Mouse (Mus musculus) lung, embryonic 14.5 days (tissue): Measurements from ENCODE around the gene Zfp991. TPM values are rescaled to one million over a fixed set of nuclear protein-coding genes. Genes with fewer than 3 reads are reported as not detected.
"Not testable (repeated sequence)": the region's sequence is repeated elsewhere in the genome, so short reads cannot be mapped to it uniquely, and the experiment has no call there.

Experiments used
- ATAC-seq: fragments of 200-750 bp; cut with Nextera tagmentation; 2 replicates; pipeline ENCODE4 v1.8.0; 2017; ENCODE audit warnings: mild to moderate bottlenecking, moderate TSS enrichment, moderate library complexity; ENCODE audit not compliant: insufficient read depth
- DNase-seq: peaks from one replicate; pipeline ENCODE4 v3.0.0-alpha.2; 2015
- H3K27ac ChIP-seq: fragments of 300-500 bp; sonication (generic); 2 replicates; pipeline ENCODE4 v1.5.1; 2014; ENCODE audit warnings: low read depth, mild to moderate bottlenecking, moderate library complexity
- H3K27me3 ChIP-seq: fragments of 300-500 bp; sonication (generic); 2 replicates; pipeline ENCODE4 v1.6.1; 2014; ENCODE audit warnings: low read length, control low read depth; ENCODE audit not compliant: insufficient read depth
- H3K36me3 ChIP-seq: fragments of 300-500 bp; sonication (generic); 2 replicates; pipeline ENCODE4 v1.6.1; 2014; ENCODE audit warnings: control low read depth; ENCODE audit not compliant: insufficient read depth
- H3K4me1 ChIP-seq: fragments of 300-500 bp; sonication (generic); 2 replicates; pipeline ENCODE4 v1.6.1; 2014; ENCODE audit warnings: antibody characterized with exemption, control low read depth; ENCODE audit not compliant: insufficient read depth
- H3K4me2 ChIP-seq: fragments of 300-500 bp; sonication (generic); 2 replicates; pipeline ENCODE4 v1.6.1; 2014; ENCODE audit warnings: mild to moderate bottlenecking
- H3K4me3 ChIP-seq: fragments of 300-500 bp; sonication (generic); 2 replicates; pipeline ENCODE4 v1.5.1; 2014; ENCODE audit warnings: low read depth, low read length
- H3K9ac ChIP-seq: fragments of 300-500 bp; sonication (generic); 2 replicates; pipeline ENCODE4 v1.6.1; 2014
- H3K9me3 ChIP-seq: fragments of 300-500 bp; sonication (generic); 2 replicates; pipeline ENCODE4 v1.6.1; 2016; ENCODE audit warnings: low read depth, low read length, control low read depth
- WGBS: fragments of 180-500 bp; shearing (Covaris S2); extraction: QIAGEN DNeasy Blood & Tissue Kit; methylation state at CpG from one replicate; pipeline ENCODE4 v1.1.7; 2014; 5-methylcytosine and 5-hydroxymethylcytosine counted together
- polyA plus RNA-seq: library from polyadenylated mRNA; unstranded; fragments of >200 nt; fragmentation: Nextera tagmentation; extraction: Ambion mirVana; gene quantifications from 2 replicates; pipeline ENCODE4 v1.2.1, GENCODE M21; 2014

Zfp991 gene
- polyA plus RNA-seq, 1 experiment from 2014 or later = 4.9 TPM

DNA sequence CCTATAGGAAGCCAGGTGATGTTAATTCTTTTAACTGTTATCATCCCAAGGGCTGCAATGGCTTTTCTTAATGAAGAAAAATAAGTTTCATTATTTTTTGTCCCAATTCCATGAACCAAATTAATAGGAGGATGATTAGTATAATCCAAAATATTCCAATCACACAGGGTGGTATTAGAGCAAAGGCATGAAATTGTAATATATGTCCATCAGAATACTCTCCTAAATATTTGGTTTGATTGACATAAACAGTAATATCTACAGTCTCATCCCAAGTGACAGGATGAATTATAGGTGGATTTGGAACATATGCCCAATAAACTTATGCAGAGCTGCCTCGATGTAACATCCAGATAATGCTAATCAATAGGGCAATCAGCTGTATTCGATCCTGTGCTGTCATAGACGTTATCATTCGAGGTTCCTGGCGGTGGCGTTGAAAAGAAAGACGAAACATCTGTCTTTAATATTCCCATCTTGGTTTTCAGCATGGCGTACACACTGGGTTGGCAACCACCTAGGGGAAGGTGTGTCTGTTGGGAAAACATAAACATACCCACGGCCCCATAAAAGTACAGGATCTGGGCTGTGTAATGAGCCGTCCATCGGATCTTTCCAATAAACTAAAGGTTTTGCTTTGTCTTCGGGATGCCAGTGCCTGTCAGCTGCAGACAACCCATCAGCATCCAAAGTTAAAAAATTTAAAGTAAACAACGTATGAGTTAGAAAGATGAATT, 50.3 kb downstream of the Zfp991 start:
- not testable (repeated sequence) for H3K4me2 ChIP-seq, H3K36me3 ChIP-seq, H3K4me1 ChIP-seq, H3K27ac ChIP-seq, H3K4me3 ChIP-seq, H3K9me3 ChIP-seq, H3K9ac ChIP-seq, H3K27me3 ChIP-seq, DNase-seq
- WGBS = no CpG with 5 or more reads among the region's 13 CpGs
- peak; percentile 49; the same call in 1 of the 2 replicates for ATAC-seq

DNA sequence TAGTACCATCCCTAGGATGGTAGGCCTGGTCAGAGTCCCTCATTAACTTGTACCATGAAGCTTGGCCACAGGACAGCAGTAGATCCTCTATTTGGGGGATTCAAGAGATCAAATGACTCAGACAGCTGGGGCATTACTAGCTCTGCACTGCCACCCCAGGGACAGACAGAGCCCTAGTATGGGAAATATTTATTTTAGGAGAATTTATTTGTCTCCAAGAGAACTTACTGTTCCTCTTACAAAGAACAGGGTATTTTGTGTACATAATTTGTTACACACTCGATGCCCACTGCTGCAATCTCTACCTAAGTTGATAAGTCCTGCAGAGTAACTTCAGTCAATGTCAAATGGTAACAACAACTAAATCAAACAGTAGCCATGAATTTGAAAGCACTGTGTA, 55.0 kb downstream of the Zfp991 start:
- H3K4me1 ChIP-seq, H3K4me3 ChIP-seq, H3K36me3 ChIP-seq, H3K9me3 ChIP-seq, H3K27me3 ChIP-seq, ATAC-seq, H3K4me2 ChIP-seq, DNase-seq, H3K9ac ChIP-seq, H3K27ac ChIP-seq: not testable (repeated sequence)
- WGBS = 83% methylated on average over 1 of the region's 1 CpGs

DNA sequence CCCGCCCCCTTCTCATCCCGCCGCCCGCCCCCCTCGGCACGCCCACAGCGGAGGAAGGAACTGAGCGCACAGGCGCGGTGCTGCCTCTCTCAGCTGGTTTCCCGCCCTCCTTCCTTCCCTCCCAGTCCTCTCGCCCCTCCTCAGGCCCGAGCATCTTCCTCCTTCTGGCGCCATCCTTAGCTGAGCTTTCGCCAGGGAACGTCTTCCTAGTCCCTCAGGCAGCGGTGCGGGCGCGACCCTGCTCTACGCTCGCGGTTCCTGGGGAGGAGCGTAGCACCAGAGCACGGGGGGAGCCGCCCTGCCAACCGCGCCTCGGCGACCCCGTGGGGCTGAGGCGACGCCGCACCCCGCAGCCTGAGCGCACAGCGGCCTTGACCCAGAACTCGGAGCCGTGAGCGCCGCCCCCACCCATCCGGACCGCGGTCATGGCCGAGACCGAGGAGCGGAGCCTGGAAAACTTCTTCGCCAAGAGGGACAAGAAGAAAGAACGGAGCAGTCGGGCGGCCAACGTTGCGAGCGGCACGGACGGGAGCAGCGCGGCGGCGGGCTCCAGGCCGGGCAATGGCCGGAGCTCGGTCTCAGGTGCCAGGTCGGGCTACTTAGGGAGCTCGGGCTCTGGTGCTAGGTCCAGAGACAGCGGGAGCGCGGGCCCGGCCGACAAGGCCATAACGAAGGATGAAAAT, 55.6 kb downstream of the Zfp991 start:
- not testable (repeated sequence) for H3K27ac ChIP-seq, H3K4me3 ChIP-seq, H3K4me2 ChIP-seq, H3K27me3 ChIP-seq, H3K36me3 ChIP-seq, H3K9me3 ChIP-seq, ATAC-seq, H3K4me1 ChIP-seq, H3K9ac ChIP-seq, DNase-seq
- 57% methylated on average over 66 of the region's 71 CpGs for WGBS

DNA sequence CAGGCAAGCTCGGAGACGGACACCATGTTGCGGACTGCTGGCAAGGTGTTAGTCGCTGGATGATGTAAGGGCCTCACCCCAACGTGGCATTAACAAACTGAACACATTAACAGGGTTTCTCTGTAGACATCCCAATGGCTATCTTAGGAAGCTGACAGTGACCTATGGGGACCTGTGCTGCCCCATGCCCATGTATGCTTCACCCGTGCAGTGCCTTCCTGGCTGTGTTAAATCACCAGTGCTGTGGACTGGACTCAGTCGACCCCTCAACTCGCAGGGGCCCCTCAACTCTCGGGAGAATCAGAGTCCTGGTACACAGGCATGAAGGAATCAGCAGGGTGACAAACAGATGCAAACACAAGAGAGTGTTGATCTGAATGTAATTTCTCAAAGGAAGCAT, 63.3 kb downstream of the Zfp991 start:
- ATAC-seq, H3K27me3 ChIP-seq, H3K9ac ChIP-seq, H3K27ac ChIP-seq, H3K36me3 ChIP-seq, H3K4me3 ChIP-seq, H3K4me1 ChIP-seq, DNase-seq, H3K9me3 ChIP-seq, H3K4me2 ChIP-seq: not testable (repeated sequence)
- 92% methylated on average over 3 of the region's 9 CpGs for WGBS

DNA sequence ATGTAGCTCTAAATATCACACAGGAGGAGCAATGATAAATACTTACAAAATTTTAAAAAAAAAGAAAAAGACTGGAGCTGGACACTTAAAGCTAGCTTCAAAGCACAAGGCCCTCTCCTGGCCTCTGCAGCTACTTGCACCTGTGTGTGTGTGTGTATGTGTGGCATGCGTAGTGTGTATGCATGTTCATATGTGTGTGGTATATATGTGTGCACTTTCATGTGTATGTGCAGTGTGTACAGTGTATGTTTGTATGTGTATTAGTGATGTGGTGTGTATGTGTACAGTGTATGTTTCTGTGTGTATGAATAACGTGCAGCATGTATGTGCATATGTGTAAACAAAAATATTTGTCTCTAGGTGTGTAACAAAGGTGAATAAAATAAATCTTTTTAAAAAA, 65.4 kb downstream of the Zfp991 start:
- ATAC-seq = 0 out of 2 replicates have a peak, but pooled peaks have one; percentile 31
- H3K9ac ChIP-seq, H3K27me3 ChIP-seq, H3K4me1 ChIP-seq, H3K27ac ChIP-seq, H3K9me3 ChIP-seq, H3K36me3 ChIP-seq, H3K4me2 ChIP-seq, H3K4me3 ChIP-seq, DNase-seq: not testable (repeated sequence)
- 81% methylated on average over 2 of the region's 2 CpGs for WGBS

DNA sequence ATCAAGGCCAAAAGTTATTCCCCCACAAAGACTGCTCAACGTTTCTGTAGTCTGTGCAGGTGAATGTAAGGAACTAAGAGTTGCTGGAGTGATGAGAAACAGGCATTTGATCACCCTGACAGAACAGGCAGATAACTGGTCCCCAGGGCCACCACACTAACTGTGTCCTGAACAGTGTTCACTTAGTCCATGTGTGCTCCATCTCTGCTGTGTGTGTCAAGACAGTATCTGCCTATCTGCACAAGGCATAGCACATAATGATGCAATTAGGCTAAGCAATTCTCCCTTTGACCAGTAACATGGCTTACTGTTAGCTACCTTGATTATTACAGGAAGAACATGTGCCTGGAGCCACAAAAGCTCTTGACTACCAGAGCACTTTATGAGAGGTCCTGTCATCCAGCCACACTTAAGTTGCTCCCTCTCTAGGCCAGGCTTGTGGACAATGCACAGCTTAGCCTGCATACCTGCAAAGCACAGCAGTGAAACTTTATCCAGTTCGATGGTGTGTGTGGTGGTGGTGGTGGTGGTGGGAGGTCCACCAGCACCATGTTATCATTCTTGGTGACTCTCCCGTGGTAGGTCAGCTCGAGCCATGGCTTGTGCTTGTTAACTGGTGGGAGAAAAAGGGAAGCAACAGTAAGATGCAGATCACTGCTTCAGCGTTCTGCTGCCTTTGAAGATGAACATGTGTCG, 67.4 kb downstream of the Zfp991 start:
- H3K9me3 ChIP-seq, ATAC-seq, H3K4me3 ChIP-seq, DNase-seq, H3K27me3 ChIP-seq, H3K4me1 ChIP-seq, H3K27ac ChIP-seq, H3K9ac ChIP-seq, H3K36me3 ChIP-seq, H3K4me2 ChIP-seq: not testable (repeated sequence)
- 61% methylated on average over 6 of the region's 6 CpGs for WGBS

DNA sequence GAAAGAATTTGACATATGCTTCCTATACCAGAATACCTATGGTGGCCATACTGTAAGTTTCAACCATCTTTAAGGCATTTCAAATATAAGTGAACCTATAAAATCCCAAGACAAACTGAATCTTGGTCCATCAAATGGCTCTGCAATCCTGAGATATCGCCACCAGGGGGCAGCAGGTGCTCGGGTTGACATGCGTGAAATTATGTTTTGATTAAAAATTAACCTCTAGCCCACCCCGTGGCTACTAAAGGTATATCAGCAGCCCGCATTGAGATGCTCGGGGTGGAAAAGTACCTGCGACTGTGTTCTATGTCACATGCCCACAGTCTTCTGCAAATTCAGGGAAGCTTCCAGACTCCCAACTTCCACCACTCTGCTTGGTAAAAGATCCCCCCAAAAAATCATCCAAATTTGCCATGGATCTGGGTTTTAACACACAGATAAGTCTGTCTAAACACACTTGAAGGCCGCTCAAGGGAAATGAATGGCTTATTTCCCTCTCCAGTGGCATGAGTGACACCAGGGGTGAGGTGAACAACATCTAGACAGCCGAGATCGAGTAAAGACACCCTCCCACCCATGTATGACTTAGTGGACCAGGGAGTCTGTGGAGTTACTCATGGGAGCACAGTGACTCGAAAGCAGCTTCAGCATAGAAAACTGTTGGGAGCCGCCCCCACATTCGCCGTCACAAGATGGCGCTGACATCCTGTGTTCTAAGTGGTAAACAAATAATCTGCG, 70.3 kb downstream of the Zfp991 start:
- H3K4me1 ChIP-seq, H3K36me3 ChIP-seq, ATAC-seq, H3K4me2 ChIP-seq, H3K9ac ChIP-seq, H3K27me3 ChIP-seq, H3K27ac ChIP-seq, DNase-seq, H3K4me3 ChIP-seq, H3K9me3 ChIP-seq: not testable (repeated sequence)
- 81% methylated on average over 10 of the region's 16 CpGs for WGBS

DNA sequence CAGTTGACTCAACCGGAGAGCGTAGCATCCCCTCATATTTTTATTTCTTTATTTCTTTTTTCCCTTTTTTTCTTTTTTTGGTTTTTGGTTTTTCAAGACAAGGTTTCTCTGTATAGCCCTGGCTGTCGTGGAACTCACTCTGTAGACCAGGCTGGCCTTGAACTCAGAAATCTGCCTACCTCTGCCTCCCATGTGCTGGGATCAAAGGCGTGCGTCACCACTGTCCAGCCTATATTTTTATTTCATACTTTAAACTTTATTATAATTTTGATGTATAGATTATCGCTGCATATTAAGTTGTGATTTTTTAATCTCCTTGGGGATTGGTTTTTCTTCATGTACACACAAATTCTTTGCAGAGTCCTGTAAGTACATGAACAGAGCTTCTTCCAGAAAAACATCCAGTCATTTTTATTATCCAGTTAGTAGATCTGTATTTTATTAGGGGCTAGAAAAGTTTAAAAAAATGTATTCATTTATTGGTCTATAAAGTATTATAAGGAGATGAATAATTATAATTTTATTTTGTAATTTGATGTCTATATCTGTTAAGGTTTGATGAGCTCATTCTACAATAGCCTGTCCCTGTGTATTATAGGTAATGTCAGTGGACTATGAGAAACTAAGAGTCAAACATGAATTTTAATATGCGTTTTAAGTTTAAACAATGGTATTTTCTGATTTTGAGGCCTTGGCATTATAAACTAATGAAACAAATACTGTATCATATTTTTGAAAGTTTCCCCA, 80.5 kb downstream of the Zfp991 start:
- ATAC-seq, H3K4me2 ChIP-seq: not testable (repeated sequence)
- WGBS = 89% methylated on average over 3 of the region's 7 CpGs

DNA sequence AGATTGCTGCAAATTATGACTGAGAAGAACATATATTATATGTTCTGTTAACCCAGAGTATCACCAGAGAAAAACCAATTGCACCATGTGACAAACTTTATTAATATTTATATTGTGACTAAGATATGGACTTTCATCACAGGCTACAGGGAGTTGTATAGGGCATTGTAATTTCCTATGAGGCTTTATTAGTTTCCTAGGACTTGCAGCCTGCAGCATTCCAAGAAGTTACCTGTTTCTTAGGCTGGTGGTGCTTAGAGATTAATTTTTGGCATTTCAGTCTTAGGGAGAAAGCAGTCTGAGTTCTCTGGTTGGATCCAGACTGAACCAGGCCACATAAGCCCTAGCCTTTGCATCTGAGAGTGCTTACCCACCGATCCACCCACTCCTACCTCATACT, 82.4 kb downstream of the Zfp991 start:
- not testable (repeated sequence) for H3K4me3 ChIP-seq, H3K9ac ChIP-seq, H3K36me3 ChIP-seq, H3K4me2 ChIP-seq, DNase-seq, H3K27me3 ChIP-seq, H3K9me3 ChIP-seq, H3K4me1 ChIP-seq, ATAC-seq, H3K27ac ChIP-seq
- no CpG with 5 or more reads among the region's 1 CpGs for WGBS

More for the DNA sequence above, 80.5 kb downstream of the Zfp991 start:
- not testable (repeated sequence) for H3K36me3 ChIP-seq, H3K27ac ChIP-seq, H3K4me1 ChIP-seq, H3K27me3 ChIP-seq, DNase-seq, H3K9me3 ChIP-seq, H3K9ac ChIP-seq, H3K4me3 ChIP-seq
